Mouse (Mus musculus): ENCODE measurements around the gene Mepe.

Mepe gene

GRCm38 (mm10) chr5:104351874-104352273, 26.7 kb downstream of the Mepe start:
- no peak for DNase-seq (ENCODE audit: low read depth, low spot score)

DNA sequence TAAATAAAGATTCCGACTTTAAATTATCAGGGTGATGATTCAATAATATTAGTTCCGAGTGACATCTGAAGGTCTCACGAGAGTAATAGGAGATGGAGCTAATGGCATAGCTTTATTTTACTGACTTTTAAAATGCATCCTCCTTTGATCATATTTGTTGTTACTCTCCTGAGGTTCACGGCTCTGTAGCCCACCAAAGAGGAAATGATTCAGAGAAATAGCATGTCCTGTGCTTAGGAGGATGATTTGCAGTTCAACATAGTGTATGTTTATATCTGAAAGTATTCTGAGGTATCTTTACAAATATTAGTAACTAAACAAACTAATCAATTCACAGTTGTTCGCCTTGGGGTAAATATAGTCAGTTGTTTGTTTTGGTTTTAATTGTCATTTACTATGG, 32.4 kb downstream of the Mepe start:
- DNase-seq (ENCODE audit: low read depth, low spot score), result no peak

GRCm38 (mm10) chr5:104358592-104358991, 33.5 kb downstream of the Mepe start:
- DNase-seq (ENCODE audit: low read depth, low spot score), result no peak

GRCm38 (mm10) chr5:104359257-104359656, 34.1 kb downstream of the Mepe start:
- DNase-seq (ENCODE audit: low read depth, low spot score), result no peak

DNA sequence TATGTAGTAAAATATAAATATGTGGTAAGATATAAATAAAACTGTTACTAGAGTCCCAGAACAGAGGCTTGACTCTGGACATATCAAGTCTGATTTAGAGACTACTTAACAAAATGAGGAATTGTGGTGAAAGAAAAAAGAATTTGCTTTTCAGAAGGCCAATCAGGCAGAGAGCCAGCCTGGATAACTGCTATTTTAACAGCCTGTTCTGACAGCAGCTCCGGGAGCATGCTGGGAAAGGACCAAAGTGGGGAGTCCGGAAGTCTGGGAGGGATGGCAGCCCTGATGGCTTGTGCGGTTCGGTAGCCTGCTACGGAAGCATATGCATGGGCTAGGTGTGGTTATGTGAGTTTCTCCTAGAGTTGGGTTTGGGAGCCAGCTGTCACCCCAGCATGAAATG, 45.5 kb downstream of the Mepe start:
- no peak for DNase-seq (ENCODE audit: low read depth, low spot score)

GRCm38 (mm10) chr5:104371284-104371683, 46.2 kb downstream of the Mepe start:
- no peak for DNase-seq (ENCODE audit: low read depth, low spot score)

DNA sequence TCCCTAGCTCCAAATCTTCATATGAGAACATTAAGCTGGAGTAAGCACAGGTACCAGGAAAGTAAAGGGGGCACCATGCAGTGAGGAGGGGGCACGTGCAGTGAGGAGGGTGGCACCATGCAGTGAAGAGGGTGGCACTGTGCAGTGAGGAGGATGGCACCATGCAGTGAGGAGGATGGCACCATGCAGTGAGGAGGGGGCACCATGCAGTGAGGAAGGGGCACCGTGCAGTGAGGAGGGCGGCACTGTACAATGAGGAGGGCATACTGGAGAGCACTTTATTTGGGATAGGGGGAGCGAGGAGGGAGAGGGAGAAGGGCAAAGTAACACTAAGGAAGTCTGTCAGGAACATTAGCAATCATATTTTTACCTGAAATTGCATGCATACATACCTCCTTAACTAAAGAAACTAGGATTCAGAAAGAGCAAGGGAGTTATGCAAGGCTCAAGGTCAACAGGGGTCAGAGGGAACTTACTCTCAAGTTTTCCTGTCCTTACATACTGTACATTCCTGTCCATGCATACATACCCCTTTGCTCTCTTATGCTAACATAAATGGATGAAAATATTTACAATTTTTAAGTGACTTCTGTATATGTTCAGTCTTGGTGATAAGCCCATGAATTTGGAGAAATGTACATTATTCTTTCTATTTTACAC, 48.6 kb downstream of the Mepe start:
- no peak for DNase-seq (ENCODE audit: low read depth, low spot score)

DNA sequence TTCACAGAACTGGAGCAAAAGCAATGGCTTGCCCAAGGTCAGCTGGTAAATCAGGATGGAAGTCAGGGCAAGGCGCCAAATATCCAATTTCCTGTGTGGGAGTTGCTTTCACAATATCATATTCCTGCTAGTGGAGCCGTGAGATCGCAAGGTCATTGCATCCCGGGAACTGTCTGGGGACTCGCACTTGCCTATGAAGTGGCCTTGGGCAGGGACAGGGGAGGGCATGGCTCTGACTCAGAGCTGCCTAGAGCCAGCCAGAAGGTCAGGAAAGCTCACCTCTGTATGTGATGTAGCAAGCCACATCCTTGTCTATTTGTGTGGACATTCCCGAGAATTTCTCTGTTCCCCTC, 49.2 kb downstream of the Mepe start:
- DNase-seq (ENCODE audit: low read depth, low spot score), result no peak

DNA sequence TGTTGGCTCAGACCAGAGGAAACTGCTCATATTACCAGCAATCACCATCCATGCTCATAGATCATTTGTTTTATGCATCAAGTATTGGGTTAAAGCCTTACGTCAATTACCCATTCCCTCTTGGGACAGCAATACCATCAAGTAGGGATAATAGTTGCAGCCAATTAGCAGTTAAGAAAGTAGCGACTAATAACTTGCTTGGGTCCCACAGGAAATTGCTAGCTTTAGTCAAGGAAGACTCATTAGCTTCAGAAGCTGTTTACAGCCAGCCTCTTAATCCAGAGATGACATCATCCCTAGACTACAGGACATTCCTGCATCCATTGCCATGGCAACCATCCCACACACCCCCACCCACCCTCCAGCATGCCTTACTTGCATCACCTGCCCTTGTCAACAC, 50.0 kb downstream of the Mepe start:
- DNase-seq (ENCODE audit: low read depth, low spot score), result no peak

GRCm38 (mm10) chr5:104376890-104377289, 51.8 kb downstream of the Mepe start:
- no peak for DNase-seq (ENCODE audit: low read depth, low spot score)

DNA sequence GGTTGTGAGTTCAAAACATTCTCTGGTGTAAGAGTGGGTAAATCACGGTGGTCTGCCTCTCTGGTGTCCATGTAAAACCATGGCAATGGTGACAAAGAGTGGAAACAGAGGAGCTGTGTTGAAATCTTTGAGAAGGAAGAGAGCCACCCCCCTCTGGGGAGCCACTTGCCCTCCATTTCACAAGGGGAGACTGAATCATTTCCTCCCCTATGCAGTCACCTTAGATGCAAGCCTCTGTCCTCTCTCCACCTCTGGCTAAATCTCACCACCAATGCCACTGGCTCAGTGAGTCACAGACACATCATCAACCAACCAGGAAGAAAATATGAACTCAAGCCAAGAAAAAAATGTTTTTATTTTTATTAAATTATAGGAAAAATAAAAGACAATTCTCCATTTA, 55.4 kb downstream of the Mepe start:
- DNase-seq (ENCODE audit: low read depth, low spot score), result no peak

GRCm38 (mm10) chr5:104381671-104382070, 56.5 kb downstream of the Mepe start:
- no peak for DNase-seq (ENCODE audit: low read depth, low spot score)

DNA sequence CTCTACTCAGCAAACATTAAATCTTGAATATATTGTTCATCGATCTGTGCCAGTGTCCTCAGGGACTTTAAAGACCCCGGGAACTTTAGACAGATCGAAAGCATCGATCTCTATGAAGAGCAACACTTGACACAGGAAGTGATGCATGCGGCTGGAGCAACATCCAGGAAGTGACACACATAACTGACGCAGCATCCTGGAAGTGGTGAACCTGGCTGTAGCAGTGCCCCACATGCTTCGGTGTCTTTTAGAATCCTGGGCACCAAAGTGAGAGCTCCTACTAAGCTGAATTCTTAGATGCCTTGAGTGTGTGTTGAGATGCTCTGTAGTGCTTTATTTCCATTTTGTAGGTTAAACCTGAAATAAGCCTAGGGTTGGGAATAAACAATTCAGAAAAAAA, 59.4 kb downstream of the Mepe start:
- no peak for DNase-seq (ENCODE audit: low read depth, low spot score)

- no peak for DNase-seq (ENCODE audit: low read depth, low spot score)
These were observed 60.4 kb downstream of the Mepe start for GRCm38 (mm10) chr5:104385521-104385920.

DNA sequence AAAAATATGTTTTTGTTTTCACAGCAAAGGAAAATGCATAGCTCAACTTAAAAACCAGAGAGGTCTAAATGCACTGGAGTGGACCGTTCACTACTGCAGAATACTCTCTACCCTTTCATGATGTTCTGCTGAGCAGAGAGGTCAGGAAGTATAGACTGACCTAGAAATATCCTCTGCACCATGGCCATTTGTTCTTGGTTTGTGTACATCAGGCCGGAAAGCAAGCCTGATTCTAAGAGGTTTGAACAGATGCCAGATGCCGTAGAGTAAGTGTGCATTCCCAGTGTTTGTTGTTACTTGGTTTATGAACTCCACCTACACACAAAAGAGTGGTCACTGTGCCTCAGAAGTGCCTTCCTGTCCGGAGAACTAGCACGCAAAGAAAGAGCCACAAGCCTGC, 61.8 kb downstream of the Mepe start:
- no peak for DNase-seq (ENCODE audit: low read depth, low spot score)

All from A20 (cell line).